8 mouse cellular contexts compared by ENCODE assay signal in the genomic region with DNA sequence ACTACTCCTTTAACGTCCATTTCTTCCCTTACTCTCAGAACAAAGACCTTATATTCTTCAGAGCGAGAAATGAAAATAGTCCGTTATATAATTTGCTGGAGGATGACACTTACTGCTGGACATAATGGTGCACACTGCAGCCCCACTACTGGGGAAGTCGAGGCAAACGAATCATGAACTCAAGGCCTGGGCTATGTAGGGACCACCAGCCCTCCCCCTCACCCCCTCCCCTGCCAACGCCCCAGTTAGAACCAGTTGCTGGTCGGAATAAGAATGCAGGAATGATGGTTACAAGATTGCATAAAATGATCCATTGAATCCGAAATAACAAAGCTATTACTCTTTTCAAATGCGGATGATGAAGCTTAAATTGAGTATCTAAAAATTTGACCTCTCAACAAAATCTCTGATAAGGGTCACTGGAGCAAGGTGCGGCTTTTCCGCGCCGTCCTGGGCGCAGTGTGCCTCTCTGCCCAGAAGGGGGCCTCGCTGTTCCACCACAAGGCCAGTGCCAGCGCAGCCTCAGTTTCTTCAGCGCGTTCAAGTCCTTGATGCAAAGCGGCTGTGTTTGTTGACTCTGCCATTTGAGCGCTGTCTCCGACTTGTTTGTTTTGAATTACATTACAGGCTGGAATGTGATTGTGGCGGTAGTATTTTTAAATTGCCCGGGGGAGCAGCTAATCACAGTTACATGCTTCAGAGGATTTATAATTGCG. TPM values are rescaled to one million over a fixed set of nuclear protein-coding genes. Genes with fewer than 3 reads are reported as not detected.
DNase-seq lines count a peak whose midpoint lies in the region; ATAC-seq and TF ChIP-seq lines count a peak whose summit lies in the region.

No protein-coding gene starts in this region.

- H3K9me3 ChIP-seq in forebrain, embryonic 13.5 days (replicated peaks), result no peaks in the 10 kb centered on the region
- H3K9me3 ChIP-seq in lung, embryonic 14.5 days (ENCODE audit: low read depth, low read length), result no peaks in the 10 kb centered on the region

- TF ChIP-seq CTCF in lung, embryonic 14.5 days (IDR thresholded peaks at IDR 0.05; ENCODE audit: low read depth), result peak; percentile 95

- peaks cover 5% of the 10 kb centered on the region; the same call in 1 of the 2 replicates for H3K4me1 ChIP-seq in forebrain, embryonic 13.5 days
- no peaks in the 10 kb centered on the region for H3K4me1 ChIP-seq in lung, embryonic 14.5 days (ENCODE audit: insufficient read depth)

- intact Hi-C loops in heart, postnatal 25 days (cut with DNase I), result loop anchor here (2.0 to 10.0 kb wide), 6 partner anchors 300 to 828 kb away; a partner anchor contains a TSS

- peak; percentile 72 for DNase-seq in CD4-positive, CD25-positive, alpha-beta regulatory T cell, adult 2 months (ENCODE audit: low read depth, low spot score)
- DNase-seq in c-Kit-positive CD71-negative TER-119-negative erythroid progenitor cells, embryonic 14.5 days (ENCODE audit: low read depth), result peak; percentile 24
- peak; percentile 9 for DNase-seq in heart, postnatal 25 days (ENCODE audit: low spot score)
- DNase-seq in layer of hippocampus, adult 18-20 months (ENCODE audit: low spot score in 2 of 2), result peak; percentile 56 to 82
- DNase-seq in lung, embryonic 14.5 days, result peak; percentile 86
- peak; percentile 2 for DNase-seq in ovary, adult 18-20 months (ENCODE audit: low spot score)
- DNase-seq in thymus, postnatal 0 days (ENCODE audit: low spot score), result peak; percentile 65

- H3K4me2 ChIP-seq in forebrain, embryonic 13.5 days, result peak overlapping the region; percentile 43
- peak overlapping the region; percentile 56 for H3K4me2 ChIP-seq in lung, embryonic 14.5 days

- ATAC-seq in forebrain, embryonic 13.5 days, result peak; percentile 83
- ATAC-seq in lung, embryonic 14.5 days (ENCODE audit: insufficient read depth), result peak; percentile 74; the same call in 1 of the 2 replicates

- WGBS in forebrain, embryonic 13.5 days, result 28% methylated on average over 24 of the region's 24 CpGs
- 24% methylated on average over 24 of the region's 24 CpGs for WGBS in lung, embryonic 14.5 days

- H3K36me3 ChIP-seq in forebrain, embryonic 13.5 days (ENCODE audit: poor library complexity, severe bottlenecking), result 0 out of 2 replicates have a peak, but pooled peaks cover 13% of the 10 kb centered on the region
- H3K36me3 ChIP-seq in lung, embryonic 14.5 days (ENCODE audit: insufficient read depth), result peaks cover 13% of the 10 kb centered on the region; the same call in 1 of the 2 replicates

- no peak overlapping the region for H3K27ac ChIP-seq in forebrain, embryonic 13.5 days
- H3K27ac ChIP-seq in lung, embryonic 14.5 days (ENCODE audit: low read depth), result no peak overlapping the region

- H3K4me3 ChIP-seq in forebrain, embryonic 13.5 days, result no peak overlapping the region
- H3K4me3 ChIP-seq in lung, embryonic 14.5 days (ENCODE audit: low read depth, low read length), result 0 out of 2 replicates have a peak overlapping the region, but pooled peaks have one; percentile 8

- peaks cover 31% of the 10 kb centered on the region for H3K27me3 ChIP-seq in forebrain, embryonic 13.5 days
- no peaks in the 10 kb centered on the region for H3K27me3 ChIP-seq in lung, embryonic 14.5 days (ENCODE audit: insufficient read depth, low read length)

- H3K9ac ChIP-seq in forebrain, embryonic 13.5 days, result no peak overlapping the region
- H3K9ac ChIP-seq in lung, embryonic 14.5 days, result no peak overlapping the region

RNA-seq across cellular contexts. Expression of a gene that starts 11.6 kb away (rescaled TPM):
- polyA plus RNA-seq in forebrain, embryonic 13.5 days (2015; fragmentation: Nextera tagmentation; extraction: Ambion mirVana), result 22.9 and 23.8 TPM in 2 replicates
- 10 to 100 TPM; 15.5 to 16.9 TPM for total RNA-seq in heart, postnatal 25 days (2021)
- total RNA-seq in layer of hippocampus, adult 18-20 months (2021), result 10 to 100 TPM; 26.7 to 31.2 TPM
- 26.8 and 27.6 TPM in 2 replicates for polyA plus RNA-seq in lung, embryonic 14.5 days (2014; fragmentation: Nextera tagmentation; extraction: Ambion mirVana)
- 24.0 and 24.6 TPM in 2 replicates for polyA plus RNA-seq in thymus, postnatal 0 days (2015; fragmentation: Nextera tagmentation; extraction: Ambion mirVana)

RNA-seq across cellular contexts. Expression of a gene that starts 11.8 kb away (rescaled TPM):
- polyA plus RNA-seq in forebrain, embryonic 13.5 days (2015; fragmentation: Nextera tagmentation; extraction: Ambion mirVana), result 3.0 TPM in 2 replicates
- 1 to 10 TPM; 2.8 to 2.9 TPM for total RNA-seq in heart, postnatal 25 days (2021)
- total RNA-seq in layer of hippocampus, adult 18-20 months (2021), result 10 to 100 TPM in 1 of 2 experiments, 1 to 10 TPM in 1; 9.8 to 11.2 TPM
- polyA plus RNA-seq in lung, embryonic 14.5 days (2014; fragmentation: Nextera tagmentation; extraction: Ambion mirVana), result 6.1 and 6.6 TPM in 2 replicates
- 6.7 and 6.9 TPM in 2 replicates for polyA plus RNA-seq in thymus, postnatal 0 days (2015; fragmentation: Nextera tagmentation; extraction: Ambion mirVana)

Comparison
In these comparisons a context has a peak if more than half of its experiments do, and no peak if none do; other contexts are left out.
1. DNase-seq: peak in every context shown above with its lines; median percentile 86 in lung, embryonic 14.5 days; 72 in CD4-positive, CD25-positive, alpha-beta regulatory T cell, adult 2 months; 69 in layer of hippocampus, adult 18-20 months; 65 in thymus, postnatal 0 days; 24 in c-Kit-positive CD71-negative TER-119-negative erythroid progenitor cells, embryonic 14.5 days; 9 in heart, postnatal 25 days; 2 in ovary, adult 18-20 months.